In the genomic region with DNA sequence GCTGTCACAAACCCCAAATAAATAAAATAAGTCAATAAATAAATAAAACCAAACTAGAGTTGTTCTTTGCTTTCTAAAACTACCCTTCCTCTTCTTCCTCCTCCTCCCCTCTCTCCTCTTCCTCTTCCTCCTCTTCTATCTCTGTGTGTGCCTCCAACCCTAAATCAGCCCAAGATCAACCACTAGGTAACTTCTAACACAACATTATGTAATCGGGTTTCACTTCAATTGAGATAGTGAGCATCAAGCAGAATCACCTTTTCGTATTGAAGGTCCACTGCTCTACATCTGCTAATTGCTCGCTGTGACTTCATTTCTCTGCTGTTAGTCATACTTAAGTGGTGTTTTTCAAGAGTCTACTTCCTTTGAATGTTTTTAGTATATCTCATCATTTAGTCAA, we compare ENCODE assay signal across 9 mouse cellular contexts. TPM values are rescaled to one million over a fixed set of nuclear protein-coding genes. Genes with fewer than 3 reads are reported as not detected.
DNase-seq lines count a peak whose midpoint lies in the region; ATAC-seq and TF ChIP-seq lines count a peak whose summit lies in the region.
"Had no signal": no experiment of that assay in that cellular context is flagged by ENCODE, and none has a peak within 500 bp of the region (broad histone marks: within the 10 kb centered on the region; RNA-seq: fewer than 3 reads in every experiment).

No protein-coding gene starts in this region.

- whole genome bisulfite sequencing in heart, embryonic 10.5 days: 90% methylated on average over 3 of the region's 3 CpGs
- 92% methylated on average over 3 of the region's 3 CpGs for WGBS in heart, embryonic 11.5 days (ENCODE audit: insufficient replicate concordance)
- 90% methylated on average over 3 of the region's 3 CpGs for WGBS in lung, embryonic 16.5 days
- 72% methylated on average over 3 of the region's 3 CpGs for whole genome bisulfite sequencing in liver, embryonic 15.5 days (ENCODE audit: insufficient replicate concordance)
- 89% methylated on average over 3 of the region's 3 CpGs for WGBS in stomach, postnatal 0 days

- H3K4me2 ChIP-seq in heart, embryonic 11.5 days: no peak overlapping the region; the same call in 1 of the 2 replicates
- H3K4me2 ChIP-seq in lung, embryonic 16.5 days (ENCODE audit: low read depth, low read length): no peak overlapping the region
- H3K4me2 ChIP-seq in liver, embryonic 15.5 days: peak overlapping the region; percentile 76
- no peak overlapping the region for H3K4me2 ChIP-seq in stomach, postnatal 0 days (replicated peaks; ENCODE audit: low read depth)

- H3K9me3 ChIP-seq in heart, embryonic 10.5 days: no peaks in the 10 kb centered on the region
- no peaks in the 10 kb centered on the region for H3K9me3 ChIP-seq in heart, embryonic 11.5 days (replicated peaks; ENCODE audit: control insufficient read depth, low read length)
- H3K9me3 ChIP-seq in lung, embryonic 16.5 days (ENCODE audit: control insufficient read depth, low read length): no peaks in the 10 kb centered on the region
- H3K9me3 ChIP-seq in liver, embryonic 15.5 days (replicated peaks): no peaks in the 10 kb centered on the region
- H3K9me3 ChIP-seq in stomach, postnatal 0 days (ENCODE audit: control insufficient read depth, low read length): no peaks in the 10 kb centered on the region
- H3K9me3 ChIP-seq: limb, embryonic 12.5 days had no signal

- H3K27me3 ChIP-seq in heart, embryonic 10.5 days (ENCODE audit: insufficient read depth, poor library complexity, severe bottlenecking): no peaks in the 10 kb centered on the region
- no peaks in the 10 kb centered on the region for H3K27me3 ChIP-seq in heart, embryonic 11.5 days (ENCODE audit: control insufficient read depth, insufficient read depth, low read length)
- no peaks in the 10 kb centered on the region for H3K27me3 ChIP-seq in lung, embryonic 16.5 days (ENCODE audit: control insufficient read depth, insufficient read depth, low read depth, low read length)
- H3K27me3 ChIP-seq in liver, embryonic 15.5 days: no peaks in the 10 kb centered on the region
- H3K27me3 ChIP-seq in stomach, postnatal 0 days (ENCODE audit: control insufficient read depth, insufficient read depth, low read length): no peaks in the 10 kb centered on the region
- H3K27me3 ChIP-seq: limb, embryonic 12.5 days had no signal

- H3K36me3 ChIP-seq in heart, embryonic 10.5 days: no peaks in the 10 kb centered on the region
- no peaks in the 10 kb centered on the region for H3K36me3 ChIP-seq in heart, embryonic 11.5 days (ENCODE audit: control insufficient read depth, insufficient read depth, low read length)
- no peaks in the 10 kb centered on the region for H3K36me3 ChIP-seq in lung, embryonic 16.5 days (ENCODE audit: control insufficient read depth, insufficient read depth, low read length)
- H3K36me3 ChIP-seq in liver, embryonic 15.5 days (replicated peaks): no peaks in the 10 kb centered on the region
- no peaks in the 10 kb centered on the region for H3K36me3 ChIP-seq in stomach, postnatal 0 days (ENCODE audit: control insufficient read depth, insufficient read depth, low read length)
- H3K36me3 ChIP-seq: limb, embryonic 12.5 days had no signal

- DNase-seq in heart, embryonic 10.5 days (ENCODE audit: low spot score): no peak
- no peak for DNase-seq in lung, adult 18-20 months
- DNase-seq in stomach, postnatal 0 days (ENCODE audit: low spot score): no peak
- DNase-seq in adrenal gland, postnatal 10 days: no peak
- no peak for DNase-seq in left cerebral cortex, postnatal 25 days (ENCODE audit: low spot score in 2 of 2)

- intact Hi-C loops in left cerebral cortex, postnatal 25 days (cut with DNase I): loop anchor here (2.0 to 10.0 kb wide), 2 partner anchors 110 to 206 kb away; a partner anchor contains a TSS

- H3K4me1 ChIP-seq in heart, embryonic 10.5 days: peaks cover 16% of the 10 kb centered on the region
- H3K4me1 ChIP-seq in heart, embryonic 11.5 days (ENCODE audit: control insufficient read depth, insufficient read depth, low read length): peaks cover 15% of the 10 kb centered on the region
- H3K4me1 ChIP-seq in lung, embryonic 16.5 days (replicated peaks; ENCODE audit: control insufficient read depth, insufficient read depth, low read length): peaks cover 24% of the 10 kb centered on the region
- peaks cover 28% of the 10 kb centered on the region for H3K4me1 ChIP-seq in liver, embryonic 15.5 days (replicated peaks)
- no peaks in the 10 kb centered on the region for H3K4me1 ChIP-seq in stomach, postnatal 0 days (replicated peaks; ENCODE audit: control insufficient read depth, insufficient read depth)

- H3K9ac ChIP-seq in heart, embryonic 11.5 days (ENCODE audit: low read depth, low read length): no peak overlapping the region
- no peak overlapping the region for H3K9ac ChIP-seq in lung, embryonic 16.5 days (ENCODE audit: low read length)
- no peak overlapping the region for H3K9ac ChIP-seq in liver, embryonic 15.5 days
- no peak overlapping the region for H3K9ac ChIP-seq in stomach, postnatal 0 days (ENCODE audit: low read length)

- TF ChIP-seq EP300 in stomach, postnatal 0 days (optimal IDR thresholded peaks at IDR 0.05): no peak

- TF ChIP-seq CTCF in stomach, postnatal 0 days (IDR thresholded peaks at IDR 0.05; ENCODE audit: low read depth): no peak

- H3K27ac ChIP-seq in heart, embryonic 10.5 days: 0 out of 2 replicates have a peak overlapping the region, but pooled peaks have one; percentile 99
- no peak overlapping the region; the same call in 1 of the 2 replicates for H3K27ac ChIP-seq in heart, embryonic 11.5 days (ENCODE audit: low read depth, low read length)
- peak overlapping the region; percentile 97; the same call in 1 of the 2 replicates for H3K27ac ChIP-seq in lung, embryonic 16.5 days (ENCODE audit: low read length)
- H3K27ac ChIP-seq in liver, embryonic 15.5 days (replicated peaks): peak overlapping the region; percentile 99
- peak overlapping the region; percentile 99 for H3K27ac ChIP-seq in stomach, postnatal 0 days (replicated peaks)

- no peak for ATAC-seq in heart, embryonic 11.5 days (replicated peaks; ENCODE audit: insufficient number of reproducible peaks, low FRiP score, low TSS enrichment)
- ATAC-seq in lung, embryonic 16.5 days (ENCODE audit: low read depth): no peak
- ATAC-seq in liver, embryonic 15.5 days (ENCODE audit: insufficient read depth): no peak
- ATAC-seq in stomach, postnatal 0 days (ENCODE audit: low FRiP score, low TSS enrichment): no peak

- no peak overlapping the region; the same call in 1 of the 2 replicates for H3K4me3 ChIP-seq in heart, embryonic 10.5 days
- H3K4me3 ChIP-seq in heart, embryonic 11.5 days (ENCODE audit: low read depth, low read length): no peak overlapping the region
- H3K4me3 ChIP-seq in lung, embryonic 16.5 days (ENCODE audit: low read length): no peak overlapping the region
- H3K4me3 ChIP-seq in liver, embryonic 15.5 days (replicated peaks): peak overlapping the region; percentile 86
- no peak overlapping the region for H3K4me3 ChIP-seq in stomach, postnatal 0 days (ENCODE audit: low read depth, low read length)

RNA-seq across cellular contexts. Expression of a gene that starts 8.8 kb away (rescaled TPM):
- 28.0 and 32.6 TPM in 2 replicates for polyA plus RNA-seq in heart, embryonic 10.5 days (2016; fragmentation: Nextera tagmentation; extraction: Ambion mirVana)
- polyA plus RNA-seq in heart, embryonic 11.5 days (2014; fragmentation: Nextera tagmentation; extraction: Ambion mirVana): 31.6 and 36.5 TPM in 2 replicates
- polyA plus RNA-seq in lung, embryonic 16.5 days (2015; fragmentation: Nextera tagmentation; extraction: Ambion mirVana): 28.7 and 31.3 TPM in 2 replicates
- 64.7 and 73.0 TPM in 2 replicates for polyA plus RNA-seq in liver, embryonic 15.5 days (2015; fragmentation: Nextera tagmentation; extraction: Ambion mirVana)
- polyA plus RNA-seq in stomach, postnatal 0 days (2015; fragmentation: Nextera tagmentation; extraction: Ambion mirVana): 29.7 and 29.9 TPM in 2 replicates
- total RNA-seq in adrenal gland, postnatal 10 days (2021): 10 to 100 TPM; 32.5 to 46.9 TPM
- total RNA-seq in left cerebral cortex, postnatal 25 days (2021): 10 to 100 TPM; 90.1 to 90.7 TPM
